Mouse (Mus musculus): ENCODE measurements at regions not wholly inside any gene's neighbourhood (a gene's known extent, or its start where the extent isn't known, plus 50 kb on each side); places are given as distances from the start of the nearest gene placed in this dataset.

DNA sequence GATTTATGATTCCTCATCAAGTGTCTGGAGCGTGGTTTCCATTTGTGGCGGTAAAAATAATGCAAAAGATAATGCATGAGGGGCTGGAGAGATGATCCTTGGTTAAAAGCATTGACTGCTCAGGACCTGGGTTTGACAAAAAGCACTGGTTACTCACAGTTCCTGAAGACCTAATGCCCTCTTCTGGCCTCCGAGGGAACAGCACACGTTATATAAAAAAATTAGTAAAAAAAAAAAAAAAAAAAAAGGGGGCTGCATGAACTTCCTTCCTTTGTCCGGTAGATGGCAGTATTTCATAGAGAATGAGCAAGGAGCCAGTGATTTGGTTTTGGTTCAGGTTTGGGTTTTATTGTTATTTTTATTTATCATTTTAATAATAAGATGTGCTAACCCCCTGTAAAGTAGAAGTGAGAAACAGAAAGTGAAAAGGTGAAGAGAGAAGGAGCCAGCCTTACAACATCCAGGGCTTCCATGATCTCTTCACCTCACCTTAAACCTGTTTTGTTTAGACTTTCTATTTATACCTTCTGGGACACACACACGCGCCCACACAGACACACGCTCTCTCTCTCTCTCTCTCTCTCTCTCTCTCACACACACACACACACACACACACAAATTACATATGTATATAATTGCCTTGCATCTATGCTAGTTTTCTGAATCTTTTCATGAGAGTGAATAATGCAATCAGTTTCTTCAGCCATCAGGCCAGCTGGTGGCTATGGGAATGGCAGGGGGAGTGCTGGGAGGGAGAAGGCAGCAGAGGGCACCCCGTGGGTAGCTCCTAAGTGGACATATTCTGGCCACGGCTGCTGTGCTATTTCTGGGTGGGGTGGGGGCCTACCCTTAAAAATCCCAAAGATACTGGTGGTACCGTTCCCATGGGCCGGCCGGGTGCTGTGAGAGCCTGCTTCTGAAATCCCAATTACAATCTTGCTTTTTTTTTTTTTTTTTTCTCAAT lies 230.0 kb downstream of the Poteg start:
- peak; percentile 71 for DNase-seq (ENCODE audit: low read depth, low spot score)

DNA sequence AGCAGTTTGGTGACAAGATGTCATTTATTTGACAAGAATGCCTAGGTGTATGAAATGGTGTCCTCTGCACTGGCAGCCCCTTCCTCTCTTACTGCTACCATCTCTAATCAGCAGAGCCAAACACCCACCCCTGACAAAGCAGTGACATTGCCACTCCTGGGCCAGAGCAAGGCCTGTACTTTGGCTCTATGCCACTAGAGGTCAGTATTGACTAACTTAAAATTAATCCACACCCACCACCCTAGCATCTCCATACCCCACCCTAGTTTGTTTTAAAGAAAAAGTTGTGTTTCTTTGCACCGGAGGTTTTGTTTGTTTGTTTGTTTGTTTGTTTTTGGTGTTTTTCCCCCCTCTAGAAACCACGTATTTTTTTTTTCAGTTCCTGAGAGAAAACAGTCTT lies 231.7 kb downstream of the Poteg start:
- DNase-seq (ENCODE audit: low read depth, low spot score) = peak; percentile 69

- no peak for DNase-seq (ENCODE audit: low read depth, low spot score)
Observed at GRCm38 (mm10) chr8:27721988-27722387, 274.5 kb downstream of the Poteg start.

GRCm38 (mm10) chr8:27770296-27770695 lies 322.8 kb downstream of the Poteg start:
- no peak for DNase-seq (ENCODE audit: low read depth, low spot score)

DNA sequence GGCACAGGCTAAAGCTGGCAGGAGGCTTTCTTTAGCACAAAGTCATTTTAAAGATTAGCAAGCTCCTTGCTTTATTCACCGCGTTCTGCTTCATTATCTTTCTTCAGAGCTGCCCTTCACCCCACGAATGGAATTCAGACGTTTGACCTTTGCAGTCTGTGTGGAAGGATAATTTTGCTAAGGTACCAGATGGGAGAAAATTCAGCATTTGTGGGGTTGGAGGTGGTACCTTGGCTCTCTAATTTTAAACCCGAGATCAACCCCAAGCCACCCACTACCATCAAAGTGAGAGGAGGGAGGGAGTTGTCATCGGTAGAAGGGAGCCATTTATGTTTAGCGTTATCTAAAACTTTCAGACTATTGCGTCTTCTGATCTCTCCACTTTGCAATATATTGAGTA lies 323.3 kb downstream of the Poteg start:
- no peak for DNase-seq (ENCODE audit: low read depth, low spot score)

GRCm38 (mm10) chr8:27771250-27771649 lies 323.8 kb downstream of the Poteg start:
- no peak for DNase-seq (ENCODE audit: low read depth, low spot score)

- no peak for DNase-seq (ENCODE audit: low read depth, low spot score)
Observed at GRCm38 (mm10) chr8:27778982-27779381, 331.5 kb downstream of the Poteg start.
